Mouse (Mus musculus): ENCODE measurements around the gene Bckdhb. TPM values are rescaled to one million over a fixed set of nuclear protein-coding genes. Genes with fewer than 3 reads are reported as not detected.
"Not testable (repeated sequence)": the region's sequence is repeated elsewhere in the genome, so short reads cannot be mapped to it uniquely, and the experiment has no call there.

Bckdhb gene
- polyA plus RNA-seq, 1 experiment from 2014 or later: 40.1 TPM

DNA sequence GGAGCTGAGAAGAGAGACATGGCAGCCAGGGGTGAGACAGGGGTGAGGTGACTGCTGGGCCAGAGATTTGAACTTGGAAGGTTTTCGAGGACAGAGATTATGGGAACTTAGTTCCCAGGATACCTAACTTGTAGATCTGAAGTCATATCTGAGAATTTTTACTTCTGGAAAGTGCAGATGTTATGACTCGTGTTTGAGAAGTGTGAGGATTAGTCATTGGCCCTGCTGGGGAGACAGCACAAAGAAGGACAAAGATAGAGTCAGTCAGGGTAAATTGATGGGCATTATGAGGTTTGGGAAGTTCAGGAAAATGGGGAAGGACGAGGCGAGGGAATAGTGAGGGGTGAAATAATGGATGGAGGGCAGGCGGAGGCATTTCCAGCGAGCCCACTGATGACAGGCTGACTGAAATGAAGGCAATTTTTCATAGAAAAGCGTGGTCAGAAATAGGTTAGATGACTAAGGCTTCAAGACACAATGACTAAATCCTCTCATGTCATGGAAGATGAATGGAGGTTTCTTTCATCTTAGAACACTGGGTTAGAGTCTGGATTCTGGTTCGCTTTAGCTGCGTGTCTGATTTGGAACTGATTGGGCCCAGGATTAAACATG lies 42.6 kb downstream of the Bckdhb start:
- ATAC-seq: no peak
- Histone ChIP-seq H3K9ac (no peak overlapping the region), H3K27me3 (no peaks in the 10 kb centered on the region), H3K4me3 (no peak overlapping the region), H3K4me2 (no peak overlapping the region), H3K9me3 (replicated peaks) (no peaks in the 10 kb centered on the region), H3K4me1 (peaks cover 9% of the 10 kb centered on the region), H3K27ac (no peak overlapping the region), H3K36me3 (ENCODE audit: poor library complexity, severe bottlenecking) (no peaks in the 10 kb centered on the region)
- 92% methylated on average over 9 of the region's 9 CpGs for WGBS

GRCm38 (mm10) chr9:83969326-83969725 lies 44.4 kb downstream of the Bckdhb start:
- H3K4me3 ChIP-seq: no peak overlapping the region
- 87% methylated on average over 7 of the region's 7 CpGs for WGBS

GRCm38 (mm10) chr9:83973467-83973866 lies 48.5 kb downstream of the Bckdhb start:
- H3K9me3 ChIP-seq (replicated peaks): no peaks in the 10 kb centered on the region
- no peak overlapping the region for H3K9ac ChIP-seq
- no peaks in the 10 kb centered on the region for H3K27me3 ChIP-seq
- H3K4me3 ChIP-seq: no peak overlapping the region
- H3K4me1 ChIP-seq: no peaks in the 10 kb centered on the region
- 93% methylated on average over 2 of the region's 2 CpGs for WGBS
- no peak for ATAC-seq
- H3K4me2 ChIP-seq: no peak overlapping the region
- H3K36me3 ChIP-seq (ENCODE audit: poor library complexity, severe bottlenecking): no peaks in the 10 kb centered on the region
- no peak overlapping the region for H3K27ac ChIP-seq

More at GRCm38 (mm10) chr9:83969326-83969725, 44.4 kb downstream of the Bckdhb start:
- no peaks in the 10 kb centered on the region for H3K36me3 ChIP-seq (ENCODE audit: poor library complexity, severe bottlenecking)
- H3K27me3 ChIP-seq: no peaks in the 10 kb centered on the region
- H3K9me3 ChIP-seq (replicated peaks): no peaks in the 10 kb centered on the region
- no peak overlapping the region for H3K27ac ChIP-seq
- H3K4me1 ChIP-seq: no peaks in the 10 kb centered on the region
- H3K9ac ChIP-seq: no peak overlapping the region
- H3K4me2 ChIP-seq: no peak overlapping the region
- no peak for ATAC-seq

DNA sequence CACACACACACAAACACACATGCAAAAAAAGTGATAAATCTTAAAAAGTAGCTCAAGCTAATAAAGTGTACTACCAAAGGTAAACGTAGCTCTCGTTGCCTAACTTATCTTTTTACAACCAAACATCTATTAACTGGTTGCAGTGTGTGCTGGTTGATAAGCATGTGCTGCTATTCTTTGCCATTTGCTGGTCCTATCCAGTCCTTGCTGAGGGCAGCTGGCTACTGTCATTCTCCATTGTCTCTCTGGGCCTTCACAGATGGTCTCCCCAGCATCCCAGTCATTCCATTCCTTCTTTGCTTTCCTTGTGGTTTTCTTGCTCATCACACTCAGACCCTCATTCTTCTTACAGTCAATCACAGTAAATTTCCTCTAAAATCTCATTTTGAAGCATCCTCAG lies 50.9 kb downstream of the Bckdhb start:
- Histone ChIP-seq H3K4me3 (no peak overlapping the region), H3K4me2 (no peak overlapping the region), H3K27ac (no peak overlapping the region), H3K36me3 (ENCODE audit: poor library complexity, severe bottlenecking) (no peaks in the 10 kb centered on the region), H3K4me1 (no peaks in the 10 kb centered on the region), H3K9ac (no peak overlapping the region), H3K9me3 (replicated peaks) (no peaks in the 10 kb centered on the region), H3K27me3 (no peaks in the 10 kb centered on the region)
- WGBS: 98% methylated on average over 2 of the region's 2 CpGs
- no peak for ATAC-seq

DNA sequence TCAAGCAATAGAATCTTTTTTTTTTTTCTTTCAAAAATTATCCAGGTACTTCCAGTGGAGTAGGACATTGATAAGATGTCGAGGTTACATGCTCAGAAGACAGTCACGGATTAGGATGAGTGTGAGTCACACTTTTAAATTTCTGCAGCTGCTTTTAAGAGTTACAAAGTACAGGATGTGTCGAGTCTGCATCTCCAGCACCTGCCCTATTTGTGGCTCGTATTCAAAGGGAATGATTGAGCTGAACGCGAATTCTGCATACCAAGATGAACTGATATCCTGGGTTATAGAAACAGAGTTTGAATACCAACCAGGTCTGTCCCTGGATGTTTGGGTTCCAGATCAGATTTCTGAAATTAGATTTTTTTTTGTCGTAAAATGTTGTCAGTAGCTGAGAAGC lies 56.3 kb downstream of the Bckdhb start:
- H3K36me3 ChIP-seq (ENCODE audit: poor library complexity, severe bottlenecking): no peaks in the 10 kb centered on the region
- H3K4me2 ChIP-seq: no peak overlapping the region
- H3K27ac ChIP-seq: no peak overlapping the region
- H3K27me3 ChIP-seq: no peaks in the 10 kb centered on the region
- 86% methylated on average over 7 of the region's 7 CpGs for WGBS
- H3K4me1 ChIP-seq: no peaks in the 10 kb centered on the region
- H3K9me3 ChIP-seq (replicated peaks): peaks cover 5% of the 10 kb centered on the region; the same call in 1 of the 2 replicates
- H3K4me3 ChIP-seq: no peak overlapping the region
- no peak for ATAC-seq
- H3K9ac ChIP-seq: no peak overlapping the region

GRCm38 (mm10) chr9:84008961-84009360 lies 84.0 kb downstream of the Bckdhb start:
- no peak overlapping the region for H3K27ac ChIP-seq
- no peaks in the 10 kb centered on the region for H3K27me3 ChIP-seq
- WGBS: 49% methylated on average over 2 of the region's 2 CpGs
- H3K4me2 ChIP-seq: no peak overlapping the region
- H3K36me3 ChIP-seq (ENCODE audit: poor library complexity, severe bottlenecking): peaks cover 7% of the 10 kb centered on the region
- ATAC-seq: no peak
- H3K9me3 ChIP-seq (replicated peaks): no peaks in the 10 kb centered on the region
- no peak overlapping the region for H3K9ac ChIP-seq
- no peaks in the 10 kb centered on the region for H3K4me1 ChIP-seq
- no peak overlapping the region for H3K4me3 ChIP-seq

DNA sequence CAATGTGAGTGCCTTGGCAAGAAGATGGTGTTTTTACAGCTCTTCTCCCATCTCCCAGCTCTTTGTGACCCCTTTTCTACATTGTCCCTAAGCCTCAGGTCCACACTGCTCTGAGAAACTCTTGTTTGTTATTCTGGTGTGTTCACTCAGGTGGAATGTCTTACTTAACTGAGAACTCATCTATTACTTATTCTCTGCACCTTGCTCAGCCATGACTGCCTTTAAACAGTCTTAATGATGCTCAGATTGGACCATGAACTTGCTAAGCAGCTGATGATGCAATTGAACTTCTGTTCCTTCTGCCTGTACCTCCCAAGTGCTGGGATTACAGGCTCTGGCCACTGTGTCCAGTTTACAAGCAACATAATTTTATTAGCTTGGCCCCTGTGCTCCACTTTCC lies 86.2 kb downstream of the Bckdhb start:
- no peak for ATAC-seq
- no peaks in the 10 kb centered on the region for H3K36me3 ChIP-seq (ENCODE audit: poor library complexity, severe bottlenecking)
- H3K27me3 ChIP-seq: no peaks in the 10 kb centered on the region
- no peaks in the 10 kb centered on the region for H3K9me3 ChIP-seq (replicated peaks)
- no peak overlapping the region for H3K4me2 ChIP-seq
- H3K9ac ChIP-seq: no peak overlapping the region
- H3K27ac ChIP-seq: no peak overlapping the region
- no peak overlapping the region for H3K4me3 ChIP-seq
- H3K4me1 ChIP-seq: no peaks in the 10 kb centered on the region

DNA sequence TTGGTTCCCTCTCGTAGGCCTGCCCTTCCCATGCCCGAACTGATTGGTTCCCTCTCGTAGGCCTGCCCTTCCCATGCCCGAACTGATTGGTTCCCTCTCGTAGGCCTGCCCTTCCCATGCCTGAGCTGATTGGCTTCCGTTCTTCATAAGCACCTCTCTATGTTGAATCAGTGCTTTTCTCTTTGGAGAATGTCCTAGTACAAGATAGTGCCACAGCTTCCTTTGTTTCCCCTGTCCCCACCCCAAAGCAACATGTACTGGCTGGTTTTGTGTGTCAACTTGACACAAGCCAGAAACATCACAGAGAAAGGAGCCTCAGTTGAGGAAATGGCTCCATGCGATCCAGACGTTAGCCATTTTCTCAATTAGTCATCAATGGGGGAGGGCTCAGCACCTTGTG lies 93.2 kb downstream of the Bckdhb start:
- ATAC-seq; H3K9ac ChIP-seq; H3K36me3 ChIP-seq (ENCODE audit: poor library complexity, severe bottlenecking); H3K4me1 ChIP-seq; H3K9me3 ChIP-seq (replicated peaks); H3K4me2 ChIP-seq; H3K4me3 ChIP-seq; H3K27ac ChIP-seq; H3K27me3 ChIP-seq: not testable (repeated sequence)
- WGBS: 90% methylated on average over 8 of the region's 8 CpGs

DNA sequence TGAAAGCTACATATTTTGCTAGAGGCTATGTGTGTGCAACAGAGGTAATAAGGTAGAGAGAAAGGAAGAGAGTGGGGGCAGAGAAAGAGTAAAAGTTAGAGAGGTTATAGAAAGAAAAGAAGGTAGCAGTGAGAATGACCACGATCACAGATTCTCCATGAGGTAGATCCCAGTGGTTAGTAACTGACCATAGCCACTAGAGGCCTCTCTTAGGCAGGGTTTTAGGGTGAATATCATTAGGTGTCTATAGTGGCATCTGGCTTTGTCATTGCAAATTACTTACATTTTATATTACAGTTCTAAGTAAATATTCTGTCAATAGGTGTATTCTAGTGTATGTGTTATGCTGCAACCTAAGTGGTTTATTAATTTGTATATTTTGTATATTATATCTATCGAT lies 94.7 kb downstream of the Bckdhb start:
- Histone ChIP-seq H3K4me2 (no peak overlapping the region), H3K27me3 (no peaks in the 10 kb centered on the region), H3K27ac (no peak overlapping the region), H3K9ac (no peak overlapping the region), H3K4me1 (no peaks in the 10 kb centered on the region), H3K9me3 (replicated peaks) (no peaks in the 10 kb centered on the region), H3K36me3 (ENCODE audit: poor library complexity, severe bottlenecking) (no peaks in the 10 kb centered on the region), H3K4me3 (no peak overlapping the region)
- 68% methylated on average over 2 of the region's 2 CpGs for WGBS
- peak; percentile 79 for ATAC-seq

DNA sequence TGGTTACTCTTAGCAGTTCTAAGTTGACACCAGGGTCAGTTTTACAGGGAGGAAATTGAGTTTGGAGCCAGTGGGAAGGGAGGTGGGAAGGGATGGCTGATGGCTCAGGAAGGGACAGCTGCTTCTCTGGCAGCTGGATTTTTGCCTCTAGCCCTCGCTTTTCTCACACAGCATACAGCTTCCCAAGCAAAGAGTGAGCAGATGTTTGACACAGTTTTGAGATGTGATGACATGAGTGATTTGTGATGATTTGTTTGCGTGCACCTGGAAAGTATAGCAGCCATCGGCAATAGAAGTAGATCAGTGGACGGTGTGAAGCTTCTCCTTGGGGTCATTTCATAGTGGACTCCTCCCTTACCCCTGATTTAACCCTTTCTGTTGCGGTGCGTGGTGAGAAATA lies 96.2 kb downstream of the Bckdhb start:
- no peaks in the 10 kb centered on the region for H3K36me3 ChIP-seq (ENCODE audit: poor library complexity, severe bottlenecking)
- no peak overlapping the region for H3K4me2 ChIP-seq
- H3K4me3 ChIP-seq: no peak overlapping the region
- ATAC-seq: no peak
- H3K27me3 ChIP-seq: no peaks in the 10 kb centered on the region
- 92% methylated on average over 6 of the region's 6 CpGs for WGBS
- no peak overlapping the region for H3K9ac ChIP-seq
- no peaks in the 10 kb centered on the region for H3K4me1 ChIP-seq
- no peak overlapping the region for H3K27ac ChIP-seq
- H3K9me3 ChIP-seq (replicated peaks): no peaks in the 10 kb centered on the region

- 94% methylated on average over 2 of the region's 2 CpGs for WGBS
- H3K36me3 ChIP-seq (ENCODE audit: poor library complexity, severe bottlenecking): no peaks in the 10 kb centered on the region
- no peak overlapping the region for H3K4me2 ChIP-seq
- no peaks in the 10 kb centered on the region for H3K9me3 ChIP-seq (replicated peaks)
- no peaks in the 10 kb centered on the region for H3K27me3 ChIP-seq
- no peak overlapping the region for H3K4me3 ChIP-seq
- peaks cover 11% of the 10 kb centered on the region for H3K4me1 ChIP-seq
- no peak overlapping the region for H3K9ac ChIP-seq
- H3K27ac ChIP-seq: no peak overlapping the region
- no peak for ATAC-seq
These were observed 103.2 kb downstream of the Bckdhb start for GRCm38 (mm10) chr9:84028120-84028519.

DNA sequence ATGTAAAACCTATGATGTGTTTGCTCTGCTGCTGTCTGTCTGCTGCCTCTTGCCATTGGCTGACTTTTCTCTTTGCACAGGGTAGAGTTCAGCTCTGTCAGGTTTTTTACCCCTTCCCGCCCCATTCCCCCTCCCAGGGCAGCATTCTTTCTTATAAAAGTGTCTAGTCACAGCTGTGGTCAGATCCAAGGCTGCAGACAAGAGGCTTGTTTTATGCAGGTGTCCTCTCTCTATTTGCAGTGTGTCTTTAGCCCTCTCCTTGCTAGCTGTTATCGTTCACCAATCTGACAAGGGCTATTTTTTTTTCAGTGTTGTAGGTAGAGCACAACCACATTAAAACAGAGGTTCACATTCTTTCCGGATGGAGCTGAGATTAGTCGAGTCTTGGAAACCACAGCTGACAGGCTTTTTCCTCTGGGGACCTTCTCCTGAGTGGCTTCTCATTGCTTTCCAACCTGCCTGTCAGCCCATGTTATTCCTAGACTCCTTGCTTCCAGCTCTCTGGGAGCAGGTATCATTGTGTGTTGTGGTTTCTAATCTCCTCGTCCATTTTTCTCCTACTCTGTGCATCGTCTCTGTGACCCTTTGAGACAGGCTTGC lies 105.8 kb downstream of the Bckdhb start:
- peaks cover 23% of the 10 kb centered on the region for H3K4me1 ChIP-seq
- no peak overlapping the region for H3K4me3 ChIP-seq
- no peak for ATAC-seq
- WGBS: 74% methylated on average over 6 of the region's 6 CpGs
- no peak overlapping the region for H3K9ac ChIP-seq
- no peaks in the 10 kb centered on the region for H3K27me3 ChIP-seq
- no peak overlapping the region for H3K27ac ChIP-seq
- H3K9me3 ChIP-seq (replicated peaks): no peaks in the 10 kb centered on the region
- no peak overlapping the region for H3K4me2 ChIP-seq
- no peaks in the 10 kb centered on the region for H3K36me3 ChIP-seq (ENCODE audit: poor library complexity, severe bottlenecking)

DNA sequence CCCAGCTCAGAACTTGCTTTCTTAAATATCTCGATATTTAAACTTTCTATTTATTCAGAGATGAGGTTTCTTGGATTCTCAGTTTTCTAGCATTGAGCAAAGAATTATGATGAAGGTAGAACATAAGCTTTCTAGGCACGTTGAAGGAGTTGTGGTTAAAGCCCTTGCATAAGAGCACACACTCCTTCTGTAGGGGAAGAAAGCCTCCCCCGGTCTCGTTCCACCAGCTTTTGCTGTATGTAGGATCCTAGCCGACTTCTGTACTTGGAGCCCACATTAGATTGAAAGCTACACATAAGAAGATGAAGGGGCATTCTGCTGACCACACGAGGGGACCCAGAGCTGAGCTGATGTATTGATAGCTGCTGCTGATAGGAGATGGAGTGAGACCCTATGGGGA lies 106.5 kb downstream of the Bckdhb start:
- Histone ChIP-seq H3K36me3 (ENCODE audit: poor library complexity, severe bottlenecking) (no peaks in the 10 kb centered on the region), H3K27ac (no peak overlapping the region), H3K4me3 (no peak overlapping the region), H3K27me3 (no peaks in the 10 kb centered on the region), H3K4me1 (peaks cover 23% of the 10 kb centered on the region), H3K9me3 (replicated peaks) (no peaks in the 10 kb centered on the region), H3K9ac (no peak overlapping the region), H3K4me2 (no peak overlapping the region)
- 84% methylated on average over 6 of the region's 6 CpGs for WGBS
- ATAC-seq: no peak
